Mouse (Mus musculus) kidney, embryonic 16.5 days (tissue): Measurements from ENCODE around the gene Smad3. TPM values are rescaled to one million over a fixed set of nuclear protein-coding genes. Genes with fewer than 3 reads are reported as not detected.

Experiments
- ATAC-seq: fragments of 200-750 bp; cut with Nextera tagmentation; 2 replicates; pipeline ENCODE4 v1.8.0; 2017; ENCODE audit warnings: moderate TSS enrichment; ENCODE audit not compliant: low FRiP score, low TSS enrichment
- H3K27ac ChIP-seq: fragments of 300-500 bp; sonication (generic); 2 replicates; pipeline ENCODE4 v1.5.1; 2014; ENCODE audit warnings: low read length
- H3K27me3 ChIP-seq: fragments of 300-500 bp; sonication (generic); 2 replicates; pipeline ENCODE4 v1.6.1; 2014; ENCODE audit warnings: low read length, control low read depth, mixed read lengths; ENCODE audit not compliant: insufficient read depth
- H3K36me3 ChIP-seq: fragments of 300-500 bp; sonication (generic); 2 replicates; pipeline ENCODE4 v1.6.1; 2014; ENCODE audit warnings: low read length, control low read depth, mixed read lengths; ENCODE audit not compliant: insufficient read depth
- H3K4me1 ChIP-seq: fragments of 300-500 bp; sonication (generic); 2 replicates; pipeline ENCODE4 v1.6.1; 2014; ENCODE audit warnings: low read length, control low read depth, mixed read lengths; ENCODE audit not compliant: insufficient read depth
- H3K4me2 ChIP-seq: fragments of 300-500 bp; sonication (generic); replicated peaks from 2 replicates; pipeline ENCODE4 v1.6.1; 2014; ENCODE audit warnings: low read depth, low read length
- H3K4me3 ChIP-seq: fragments of 300-500 bp; sonication (generic); 2 replicates; pipeline ENCODE4 v1.5.1; 2014; ENCODE audit warnings: mild to moderate bottlenecking, low read length
- H3K9ac ChIP-seq: fragments of 300-500 bp; sonication (generic); replicated peaks from 2 replicates; pipeline ENCODE4 v1.6.1; 2014; ENCODE audit warnings: low read length
- H3K9me3 ChIP-seq: fragments of 300-500 bp; sonication (generic); 2 replicates; pipeline ENCODE4 v1.6.1; 2016; ENCODE audit warnings: low read length, control low read depth
- WGBS: fragments of 180-500 bp; shearing (Covaris S2); extraction: QIAGEN DNeasy Blood & Tissue Kit; methylation state at CpG from one replicate; pipeline ENCODE4 v1.1.7; 2014; 5-methylcytosine and 5-hydroxymethylcytosine counted together
- polyA plus RNA-seq: library from polyadenylated mRNA; unstranded; fragments of >200 nt; fragmentation: Nextera tagmentation; extraction: Ambion mirVana; gene quantifications from 2 replicates; pipeline ENCODE4 v1.2.1, GENCODE M21; 2015

Smad3 gene
- polyA plus RNA-seq, 1 experiment from 2014 or later: 27.8 TPM

DNA sequence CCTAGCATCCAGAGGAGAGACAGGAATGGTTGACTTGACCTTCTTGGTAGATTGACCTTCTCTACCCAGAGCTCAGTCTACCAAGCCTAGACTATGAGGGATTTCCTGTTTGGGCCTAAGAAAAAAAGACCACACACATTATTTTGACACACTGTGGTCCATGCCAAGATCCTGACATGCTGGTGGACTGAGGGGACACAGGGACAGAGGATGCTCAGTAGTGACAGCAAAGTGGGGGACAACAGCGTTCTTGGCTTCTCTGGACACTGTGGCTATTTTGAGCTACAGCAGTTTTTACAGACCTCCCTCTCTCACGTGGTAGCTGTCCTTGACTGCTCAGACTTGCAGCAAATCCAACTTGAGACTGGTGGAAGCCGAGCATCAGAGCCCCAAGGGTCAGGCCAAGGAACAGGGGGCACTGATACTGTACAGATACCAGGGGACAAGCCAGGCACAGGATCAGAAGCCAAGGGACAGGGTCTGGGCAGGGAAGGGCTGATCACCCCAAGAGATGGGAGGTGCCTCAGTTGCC is 40.3 kb downstream of the Smad3 start:
- Histone ChIP-seq H3K27me3 (no peaks in the 10 kb centered on the region), H3K27ac (peak overlapping the region; percentile 86; the same call in 1 of the 2 replicates), H3K4me3 (no peak overlapping the region), H3K9ac (no peak overlapping the region), H3K4me2 (no peak overlapping the region), H3K9me3 (no peaks in the 10 kb centered on the region), H3K4me1 (peaks cover 89% of the 10 kb centered on the region), H3K36me3 (no peaks in the 10 kb centered on the region)
- 45% methylated on average over 3 of the region's 3 CpGs for WGBS
- ATAC-seq: no peak

DNA sequence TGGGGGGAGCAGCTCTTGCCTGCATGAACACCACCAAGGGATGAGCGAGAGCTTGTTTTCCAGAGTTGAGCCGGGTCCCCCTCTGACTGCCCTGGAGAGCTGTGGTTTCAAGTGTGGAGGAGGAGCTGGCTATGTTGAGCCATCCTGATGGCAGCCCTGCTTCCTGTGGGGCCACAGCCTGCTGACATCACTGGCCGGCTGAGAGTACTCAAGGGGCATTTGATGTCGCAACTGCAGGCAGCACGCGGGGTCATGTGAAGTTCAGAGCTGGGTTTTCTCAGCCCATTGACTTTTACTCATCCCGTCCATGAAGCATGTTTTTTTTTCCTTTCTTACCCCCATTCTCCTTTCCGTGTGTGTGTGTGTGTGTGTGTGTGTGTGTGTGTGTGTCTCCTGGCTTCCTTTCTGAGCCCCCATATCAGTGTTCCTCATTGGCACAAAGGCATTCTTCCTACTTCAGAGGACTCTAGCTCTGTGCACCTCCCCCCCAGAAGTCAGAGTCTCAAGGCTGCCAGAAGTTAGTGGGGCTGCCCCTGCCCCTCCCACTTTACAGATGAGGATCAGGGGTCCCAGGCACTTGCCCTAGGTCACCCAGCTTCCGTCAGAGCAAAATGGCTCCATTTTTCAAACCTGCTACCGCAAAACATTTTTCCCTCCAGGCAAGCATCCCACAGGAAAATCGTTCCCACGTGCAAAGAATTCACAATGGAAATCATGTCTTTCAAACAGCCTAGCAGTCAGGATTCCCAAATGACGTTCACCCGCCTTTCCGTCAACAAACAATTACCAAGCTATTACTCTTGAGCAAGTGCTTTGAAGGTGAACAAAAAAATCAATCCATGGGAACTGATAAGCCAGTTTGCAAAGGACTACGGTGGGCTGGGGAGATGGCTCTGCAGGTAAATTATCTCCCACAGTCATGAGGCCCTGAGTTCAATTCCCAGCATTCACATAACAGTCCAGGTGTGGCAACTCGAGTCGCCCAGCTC is 41.4 kb downstream of the Smad3 start:
- Histone ChIP-seq H3K4me1 (peaks cover 89% of the 10 kb centered on the region), H3K9me3 (no peaks in the 10 kb centered on the region), H3K36me3 (no peaks in the 10 kb centered on the region), H3K27ac (peak overlapping the region; percentile 86), H3K27me3 (no peaks in the 10 kb centered on the region), H3K4me3 (no peak overlapping the region), H3K4me2 (peak overlapping the region; percentile 35), H3K9ac (peak overlapping the region; percentile 3; the same call in 1 of the 2 replicates)
- ATAC-seq: peak; percentile 86
- 13% methylated on average over 18 of the region's 18 CpGs for WGBS

DNA sequence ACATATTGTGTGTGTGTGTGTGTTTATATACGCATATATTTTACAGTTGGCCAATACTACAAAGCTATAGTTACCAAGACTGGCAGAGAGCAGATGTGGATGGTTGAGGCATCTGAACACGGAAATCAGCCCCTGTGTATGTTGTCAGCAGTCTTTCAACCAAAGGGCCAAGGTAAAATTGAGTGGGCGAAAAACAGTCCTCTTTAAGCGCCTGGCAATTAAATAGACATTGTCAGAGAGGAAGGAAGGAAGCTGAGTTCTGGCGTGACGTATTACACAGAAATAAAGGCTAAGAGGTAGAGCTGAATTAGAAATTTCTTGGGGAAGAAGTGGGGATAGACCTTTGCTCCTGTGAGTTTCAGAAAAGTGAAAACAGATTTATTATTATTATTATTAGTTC is 43.2 kb downstream of the Smad3 start:
- 79% methylated on average over 6 of the region's 6 CpGs for WGBS
- peaks cover 77% of the 10 kb centered on the region for H3K4me1 ChIP-seq
- H3K9ac ChIP-seq: no peak overlapping the region
- ATAC-seq: no peak
- H3K4me3 ChIP-seq: no peak overlapping the region
- H3K27ac ChIP-seq: no peak overlapping the region
- H3K4me2 ChIP-seq: no peak overlapping the region
- no peaks in the 10 kb centered on the region for H3K27me3 ChIP-seq
- H3K36me3 ChIP-seq: no peaks in the 10 kb centered on the region
- 0 out of 2 replicates have a peak, but pooled peaks cover 2% of the 10 kb centered on the region for H3K9me3 ChIP-seq

DNA sequence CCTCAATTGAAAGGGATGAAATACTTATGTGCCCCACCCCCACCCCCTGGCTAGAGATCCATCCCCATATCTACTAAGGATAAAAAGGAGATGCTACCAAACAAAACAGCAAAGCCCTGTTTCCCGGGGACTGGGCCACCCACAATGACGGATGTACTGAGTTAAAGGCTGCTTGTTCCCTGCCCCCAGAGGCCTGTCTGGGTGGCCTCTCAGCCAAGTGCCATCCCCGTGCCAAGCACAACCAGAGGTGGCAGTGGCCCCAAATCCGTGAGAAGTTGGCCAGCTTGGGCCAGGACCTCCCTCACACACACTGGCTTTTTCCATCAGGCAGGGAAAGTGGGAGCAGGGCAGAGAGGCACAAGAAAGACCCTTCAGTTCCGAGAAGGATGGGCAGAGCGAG is 45.0 kb downstream of the Smad3 start:
- peaks cover 7% of the 10 kb centered on the region; the same call in 1 of the 2 replicates for H3K9me3 ChIP-seq
- H3K4me1 ChIP-seq: peaks cover 62% of the 10 kb centered on the region
- peaks cover 4% of the 10 kb centered on the region; the same call in 1 of the 2 replicates for H3K36me3 ChIP-seq
- H3K27ac ChIP-seq: peak overlapping the region; percentile 9; the same call in 1 of the 2 replicates
- H3K9ac ChIP-seq: no peak overlapping the region
- H3K27me3 ChIP-seq: no peaks in the 10 kb centered on the region
- no peak overlapping the region for H3K4me2 ChIP-seq
- H3K4me3 ChIP-seq: no peak overlapping the region
- no peak for ATAC-seq
- WGBS: 56% methylated on average over 6 of the region's 6 CpGs

DNA sequence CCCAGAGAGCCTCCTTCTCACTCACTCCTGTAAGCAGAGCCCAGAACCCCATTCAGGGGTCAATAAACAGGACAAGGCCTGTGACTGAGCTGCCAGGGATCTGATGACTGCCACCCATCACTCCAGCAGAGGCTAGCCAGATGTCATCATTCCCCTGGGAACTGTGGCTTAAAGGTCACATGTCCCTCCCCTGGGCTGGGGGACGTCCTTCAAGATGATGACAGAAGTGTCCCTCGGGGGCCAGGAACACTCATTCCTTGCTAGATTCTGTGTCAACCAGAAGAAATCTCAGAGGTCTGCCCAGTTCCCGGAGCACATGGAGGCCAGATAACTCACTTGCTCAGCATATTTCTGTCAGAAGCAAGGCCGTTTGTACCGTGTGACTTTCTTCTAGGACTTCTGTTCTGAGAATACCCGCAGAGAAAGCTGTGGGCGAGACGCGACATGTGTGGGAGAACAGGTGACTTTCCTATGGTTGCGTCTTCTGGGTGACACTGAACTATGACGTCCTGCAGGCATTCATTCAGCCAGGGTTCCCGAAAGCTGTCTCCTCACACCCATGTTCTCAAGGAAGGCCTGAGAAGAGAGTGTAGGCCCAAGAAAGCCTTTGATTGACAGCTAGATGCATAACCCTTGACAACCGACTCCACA is 46.1 kb downstream of the Smad3 start:
- 49% methylated on average over 13 of the region's 13 CpGs for WGBS
- Histone ChIP-seq H3K36me3 (peaks cover 4% of the 10 kb centered on the region; the same call in 1 of the 2 replicates), H3K4me3 (no peak overlapping the region), H3K27ac (no peak overlapping the region), H3K9ac (no peak overlapping the region), H3K9me3 (peaks cover 7% of the 10 kb centered on the region; the same call in 1 of the 2 replicates), H3K27me3 (no peaks in the 10 kb centered on the region), H3K4me1 (peaks cover 59% of the 10 kb centered on the region), H3K4me2 (no peak overlapping the region)
- no peak for ATAC-seq

DNA sequence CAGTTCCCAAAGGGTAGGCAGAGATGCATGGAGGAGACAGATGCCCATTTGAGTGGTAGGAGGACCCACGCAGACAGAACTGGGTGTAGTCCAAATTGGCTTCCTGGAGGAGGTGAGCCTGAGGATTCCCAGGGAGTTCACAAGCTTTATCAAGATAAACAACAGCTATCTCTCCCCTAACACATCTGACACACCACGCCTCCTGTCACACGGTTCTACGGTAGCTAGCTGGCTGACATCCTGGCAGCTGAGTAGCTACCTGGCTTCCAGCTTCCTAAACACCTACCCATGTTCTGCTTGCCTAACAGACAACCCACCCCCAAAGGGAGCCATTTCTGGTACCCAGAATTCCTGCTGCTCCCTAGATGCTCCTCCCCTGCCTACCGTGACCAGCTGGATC is 47.9 kb downstream of the Smad3 start:
- WGBS: 96% methylated on average over 5 of the region's 5 CpGs
- Histone ChIP-seq H3K27me3 (no peaks in the 10 kb centered on the region), H3K9ac (no peak overlapping the region), H3K4me1 (peaks cover 55% of the 10 kb centered on the region), H3K4me3 (no peak overlapping the region), H3K9me3 (peaks cover 7% of the 10 kb centered on the region; the same call in 1 of the 2 replicates), H3K4me2 (no peak overlapping the region), H3K27ac (no peak overlapping the region), H3K36me3 (peaks cover 4% of the 10 kb centered on the region; the same call in 1 of the 2 replicates)
- ATAC-seq: no peak

DNA sequence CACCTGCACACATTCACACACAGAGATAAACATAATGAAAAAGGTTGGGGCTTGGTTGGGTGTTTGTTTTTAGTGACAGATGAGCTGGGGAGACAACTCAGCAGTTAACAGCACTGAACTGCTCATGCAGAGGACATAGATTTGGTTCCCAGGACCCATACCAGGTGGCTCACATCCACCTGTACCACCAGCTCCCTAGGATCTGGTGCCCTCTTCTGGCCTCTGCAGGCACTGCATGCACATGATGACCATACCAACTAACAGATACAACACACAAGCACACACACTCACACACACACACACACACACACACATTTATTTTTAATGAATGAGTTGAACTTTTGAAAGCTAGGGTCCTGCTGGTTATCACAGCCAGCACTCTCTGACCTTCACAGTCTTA is 48.5 kb downstream of the Smad3 start:
- H3K9me3 ChIP-seq: peaks cover 7% of the 10 kb centered on the region; the same call in 1 of the 2 replicates
- H3K4me2 ChIP-seq: no peak overlapping the region
- H3K4me1 ChIP-seq: peaks cover 54% of the 10 kb centered on the region
- H3K9ac ChIP-seq: no peak overlapping the region
- H3K4me3 ChIP-seq: no peak overlapping the region
- H3K27ac ChIP-seq: no peak overlapping the region
- H3K27me3 ChIP-seq: no peaks in the 10 kb centered on the region
- ATAC-seq: no peak
- H3K36me3 ChIP-seq: peaks cover 4% of the 10 kb centered on the region; the same call in 1 of the 2 replicates

DNA sequence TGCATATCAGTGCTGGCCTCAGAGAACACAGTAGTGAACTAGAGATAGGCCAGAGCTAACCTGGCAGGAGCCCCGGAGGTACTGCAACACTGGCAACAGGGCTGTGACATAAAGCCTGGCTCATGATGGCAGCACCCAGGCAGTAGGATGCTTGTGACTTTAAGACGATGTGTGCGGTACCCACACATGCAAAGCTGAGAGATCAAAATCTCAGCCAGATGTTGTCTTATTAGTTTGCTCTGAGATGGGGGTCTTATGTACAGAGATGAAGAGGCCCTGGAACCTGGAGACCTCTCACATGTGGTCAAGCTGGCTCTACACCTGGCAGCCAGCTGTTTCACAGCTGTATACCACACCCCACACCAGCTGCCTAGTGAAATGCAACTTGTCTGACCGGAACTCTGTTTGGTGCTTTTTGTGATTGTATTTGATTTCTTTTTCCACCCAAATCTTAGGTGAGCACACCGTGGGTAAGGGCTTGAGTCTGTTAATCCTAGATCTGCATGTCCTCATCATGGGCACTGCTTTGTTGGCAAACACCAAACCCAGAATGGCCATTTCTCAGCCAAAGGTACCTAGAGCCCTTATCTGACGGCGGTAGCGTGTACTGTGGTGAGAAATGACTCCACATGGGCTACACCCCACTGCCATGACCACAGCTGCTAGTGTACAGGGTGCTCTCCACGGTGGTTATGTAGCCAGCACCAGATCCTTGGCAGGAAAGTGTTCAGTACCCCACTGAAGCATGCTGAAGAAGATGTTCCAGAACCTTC is 49.8 kb downstream of the Smad3 start:
- H3K4me2 ChIP-seq: no peak overlapping the region
- H3K27me3 ChIP-seq: no peaks in the 10 kb centered on the region
- H3K27ac ChIP-seq: no peak overlapping the region
- peaks cover 7% of the 10 kb centered on the region; the same call in 1 of the 2 replicates for H3K9me3 ChIP-seq
- H3K36me3 ChIP-seq: peaks cover 4% of the 10 kb centered on the region; the same call in 1 of the 2 replicates
- no peak overlapping the region for H3K4me3 ChIP-seq
- H3K4me1 ChIP-seq: peaks cover 51% of the 10 kb centered on the region
- no peak for ATAC-seq
- 92% methylated on average over 9 of the region's 9 CpGs for WGBS
- H3K9ac ChIP-seq: no peak overlapping the region

DNA sequence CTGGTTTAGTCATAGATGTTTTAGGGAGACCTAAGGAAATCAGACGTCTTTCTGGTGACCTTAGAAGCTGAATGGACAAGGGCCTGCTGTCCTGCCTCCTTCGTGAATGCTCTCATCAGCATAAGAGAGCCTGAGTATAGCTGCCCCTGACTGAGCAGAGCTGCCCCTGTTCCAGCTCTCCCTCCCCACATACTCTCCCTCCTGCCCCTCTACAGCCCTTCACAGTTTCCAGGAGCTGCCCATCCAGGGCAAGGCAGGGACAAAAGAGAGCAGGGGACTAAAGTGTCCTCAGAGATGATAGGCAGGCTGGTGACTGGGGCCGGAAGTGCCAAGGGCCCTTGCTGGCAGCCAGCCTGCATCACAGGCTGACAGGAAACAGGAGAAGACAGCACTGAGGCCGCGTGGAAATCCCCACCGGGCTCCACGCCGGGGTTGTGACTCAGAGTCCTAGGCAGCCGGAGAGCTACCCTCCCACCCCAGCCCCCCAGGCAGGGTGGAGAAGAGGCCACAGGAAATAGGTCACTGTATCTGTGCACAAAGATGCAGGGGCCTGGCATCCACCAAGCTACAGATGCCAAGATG is 51.6 kb downstream of the Smad3 start:
- Histone ChIP-seq H3K36me3 (peaks cover 4% of the 10 kb centered on the region; the same call in 1 of the 2 replicates), H3K9ac (peak overlapping the region; percentile 8), H3K4me3 (no peak overlapping the region), H3K27me3 (no peaks in the 10 kb centered on the region), H3K27ac (peak overlapping the region; percentile 48), H3K4me1 (peaks cover 52% of the 10 kb centered on the region), H3K9me3 (peaks cover 7% of the 10 kb centered on the region; the same call in 1 of the 2 replicates), H3K4me2 (no peak overlapping the region)
- WGBS: 20% methylated on average over 9 of the region's 9 CpGs
- ATAC-seq: peak; percentile 52; the same call in 1 of the 2 replicates
